Mouse (Mus musculus) adrenal gland, adult (tissue): ENCODE data around the gene Slc8a1.

Experiments
- DNase-seq, 2 experiments: peaks; one replicate each; pipeline ENCODE4 v3.0.0; 2022 to 2023; ENCODE audit warnings: low spot score in 1 of 2; ENCODE audit not compliant: inconsistent age in 2 of 2

Gene Slc8a1

DNA sequence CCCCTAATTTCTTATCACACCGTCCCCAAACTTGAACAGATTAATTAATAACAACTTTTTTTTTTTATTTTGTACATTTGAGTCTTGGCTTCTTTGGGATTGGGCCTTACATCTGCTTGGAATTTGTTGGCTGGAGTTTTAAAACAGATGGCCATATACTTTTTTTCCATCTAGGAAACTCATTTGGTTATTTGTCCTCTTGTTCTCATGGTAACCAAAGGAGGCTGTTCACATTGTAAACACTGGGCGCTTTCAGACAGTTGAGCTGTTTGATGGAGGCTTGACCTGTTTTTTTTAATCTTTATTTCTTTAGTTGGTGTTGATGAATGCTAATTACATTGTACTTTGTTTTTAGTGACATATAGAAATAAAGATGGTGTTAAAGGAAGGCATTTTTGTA lies 369.1 kb downstream of the Slc8a1 start:
- no peak for DNase-seq

DNA sequence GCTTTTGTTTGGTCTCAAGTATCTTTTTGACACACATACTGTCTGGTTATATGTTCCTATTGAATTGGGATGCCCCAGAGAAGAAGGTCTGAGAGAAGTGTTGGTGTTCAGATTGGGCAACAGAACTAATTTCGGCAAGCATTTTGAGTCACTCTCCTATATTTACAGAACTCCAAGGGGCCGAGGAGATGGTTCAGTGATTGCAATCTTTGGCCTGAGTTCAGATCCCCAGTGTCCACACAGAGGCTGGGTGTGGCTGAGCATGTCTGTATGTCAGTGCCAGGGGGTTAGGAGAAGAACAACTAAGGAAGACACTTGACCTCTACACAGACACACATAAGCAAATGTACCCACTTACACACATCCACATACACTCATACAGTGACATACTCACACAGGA lies 369.7 kb downstream of the Slc8a1 start:
- no peak for DNase-seq

DNA sequence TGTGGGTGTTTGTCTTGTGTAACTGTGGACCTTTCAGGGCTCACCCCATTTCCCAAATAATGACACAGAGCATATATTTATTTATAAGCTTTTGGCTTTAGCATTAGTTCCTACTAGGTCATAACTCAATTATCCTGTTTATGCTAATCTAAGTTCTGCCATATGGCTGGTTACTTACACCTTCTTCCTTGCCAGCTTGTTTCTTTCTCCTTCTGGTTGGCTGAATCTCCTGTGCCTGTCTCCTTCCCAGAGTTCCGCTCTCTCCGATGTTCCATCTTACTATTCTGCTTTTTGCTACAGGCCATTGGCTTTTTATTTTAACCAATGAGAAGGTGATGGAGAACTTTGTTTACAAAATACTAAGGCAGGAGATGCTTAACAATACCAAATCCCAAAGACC lies 374.8 kb downstream of the Slc8a1 start:
- no peak for DNase-seq

DNA sequence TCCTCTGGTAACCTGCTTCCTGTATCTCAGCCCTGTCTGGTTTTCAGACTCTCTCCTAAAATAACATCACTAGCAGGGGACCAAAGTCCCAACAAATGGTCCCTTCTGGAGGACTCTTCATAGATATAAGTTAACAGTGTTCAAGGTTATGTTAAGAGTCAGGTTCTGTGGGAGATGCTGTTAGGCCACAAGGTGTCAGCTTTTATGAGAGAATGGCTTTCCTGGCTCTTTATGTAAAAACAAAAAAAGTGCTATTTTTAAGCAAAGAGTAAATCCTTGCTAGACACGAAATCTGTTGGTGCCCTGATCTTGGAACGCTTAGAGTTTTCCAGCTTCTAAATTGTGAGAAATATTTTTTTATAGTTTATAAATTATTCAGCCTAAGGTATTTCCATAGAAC lies 377.6 kb downstream of the Slc8a1 start:
- no peak for DNase-seq

DNA sequence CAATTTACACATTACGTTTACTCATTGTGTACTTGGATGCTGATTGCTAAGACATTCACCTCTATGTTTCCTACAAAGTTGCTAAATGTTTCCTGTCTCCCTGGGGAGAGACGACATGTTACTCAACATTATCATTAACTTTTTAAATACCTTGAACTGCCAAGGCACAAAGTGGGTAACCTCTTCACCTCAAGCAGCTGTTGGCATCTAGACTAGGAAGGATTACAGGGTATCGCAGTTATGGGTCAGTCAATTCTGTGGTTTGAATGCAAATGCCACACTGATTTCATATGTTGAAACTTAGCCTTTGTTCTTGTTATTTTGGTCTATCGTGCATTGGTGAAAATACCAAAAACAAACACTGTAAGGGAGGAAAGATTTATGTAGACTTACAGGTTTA lies 378.1 kb downstream of the Slc8a1 start:
- DNase-seq, result no peak

DNA sequence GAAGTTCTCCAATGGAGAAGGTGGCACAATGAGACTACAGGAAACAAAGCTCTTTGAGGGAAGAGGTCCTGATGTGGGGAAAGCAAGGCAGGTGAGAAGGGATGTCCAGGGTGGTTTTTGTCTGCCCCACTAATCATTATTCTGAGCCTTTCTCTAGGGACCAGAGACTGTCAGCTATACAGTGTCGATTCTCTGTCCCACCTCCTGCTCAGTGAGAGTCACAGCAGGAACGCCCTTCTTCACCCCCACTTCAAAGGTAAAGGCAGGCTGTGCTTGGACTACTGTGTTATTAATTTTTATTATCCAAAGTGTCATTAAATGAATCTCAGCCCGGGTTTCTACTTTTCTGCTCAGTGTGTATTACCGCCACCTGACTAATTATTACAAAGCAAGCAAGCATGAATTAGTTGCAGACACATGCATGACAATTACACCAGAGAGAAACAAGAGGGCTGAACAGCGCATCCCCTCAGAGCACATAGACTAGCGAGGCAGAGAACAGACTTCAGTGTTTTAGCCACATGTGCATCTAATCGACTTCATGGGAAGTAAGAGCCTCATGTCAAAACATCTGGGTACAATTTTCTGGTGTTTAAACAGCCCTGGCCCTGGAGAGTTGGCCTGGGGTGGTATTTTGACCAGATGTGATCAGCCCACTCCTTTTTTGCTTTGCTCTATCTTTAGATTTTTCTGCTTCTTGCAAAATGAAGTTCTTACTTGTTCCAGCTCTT lies 402.0 kb downstream of the Slc8a1 start:
- no peak for DNase-seq

DNA sequence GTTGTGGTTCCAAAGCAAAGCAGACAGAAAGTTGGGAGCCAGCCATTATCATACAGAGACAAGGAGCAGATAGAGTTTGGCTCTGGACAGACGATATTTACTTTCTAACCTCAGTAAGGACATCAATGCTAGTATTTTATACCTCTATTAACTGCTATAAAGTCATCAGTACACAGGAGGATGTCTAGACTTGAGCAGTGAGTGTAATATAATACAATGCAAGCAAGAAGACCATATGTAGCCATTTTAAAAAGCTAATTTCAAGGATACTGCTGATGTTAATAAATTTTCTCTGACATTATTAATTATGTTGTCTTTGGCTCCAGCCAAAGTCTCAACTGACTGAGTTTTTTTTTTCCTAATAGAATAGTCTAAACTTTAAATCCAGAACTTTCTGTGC lies 402.7 kb downstream of the Slc8a1 start:
- DNase-seq, result no peak
